8 mouse cellular contexts compared by ENCODE assay signal in the genomic region with DNA sequence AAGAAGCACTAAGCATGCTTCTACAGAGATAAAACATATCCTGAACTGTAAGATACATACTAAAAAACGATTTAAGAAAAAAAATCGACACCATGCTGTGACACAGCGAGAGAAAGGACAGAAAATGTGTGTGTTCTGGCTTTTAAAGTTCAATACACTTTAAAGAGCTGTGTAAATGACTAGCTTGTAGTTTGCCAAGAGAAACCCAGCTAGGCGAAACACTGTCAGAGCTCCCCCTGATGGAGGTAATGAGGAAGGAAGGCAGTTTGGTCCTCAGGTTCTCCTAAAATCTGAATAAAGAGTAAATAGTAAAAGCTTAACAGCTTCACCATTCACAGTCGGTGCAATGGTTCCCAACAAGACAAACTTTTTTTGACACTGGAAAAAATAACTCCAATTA.
A peak's percentile ranks its signal among the peaks of the same experiment; 100 is the strongest.
DNase-seq lines count a peak whose midpoint lies in the region; ATAC-seq lines count a peak whose summit lies in the region.

No protein-coding gene starts in this region.

- no peaks in the 10 kb centered on the region for H3K36me3 ChIP-seq in neural tube, embryonic 15.5 days
- H3K36me3 ChIP-seq in neural tube, embryonic 11.5 days (ENCODE audit: control insufficient read depth, insufficient read depth, low read length) = no peaks in the 10 kb centered on the region

- H3K27me3 ChIP-seq in neural tube, embryonic 15.5 days (replicated peaks) = no peaks in the 10 kb centered on the region
- no peaks in the 10 kb centered on the region for H3K27me3 ChIP-seq in neural tube, embryonic 11.5 days (ENCODE audit: control insufficient read depth, insufficient read depth, low read length)

- peak; percentile 14 for DNase-seq in neural tube, embryonic 10.5 days (ENCODE audit: extremely low spot score, low spot score)
- peak; percentile 57 to 59 for DNase-seq in cerebellum, adult 18-20 months
- peak; percentile 52 to 82 for DNase-seq in frontal cortex, postnatal 36 days (ENCODE audit: low spot score in 2 of 2)
- peak; percentile 37 for DNase-seq in layer of hippocampus, adult 9-11 months
- DNase-seq in neural tube, embryonic 11.5 days (ENCODE audit: low spot score) = peak; percentile 47
- DNase-seq in ovary, adult 18-20 months (ENCODE audit: low spot score) = no peak

- no peak for ATAC-seq in neural tube, embryonic 15.5 days (ENCODE audit: low FRiP score)
- peak; percentile 38; the same call in 1 of the 2 replicates for ATAC-seq in neural tube, embryonic 11.5 days (ENCODE audit: insufficient read depth, low FRiP score, low TSS enrichment)
- no peak for ATAC-seq in megakaryocyte, adult 5-6 weeks (ENCODE audit: poor library complexity, severe bottlenecking)

- 10% methylated on average over 5 of the region's 5 CpGs for WGBS in neural tube, embryonic 15.5 days
- 11% methylated on average over 5 of the region's 5 CpGs for WGBS in neural tube, embryonic 11.5 days

- no peak overlapping the region for H3K4me3 ChIP-seq in neural tube, embryonic 15.5 days (replicated peaks)
- no peak overlapping the region for H3K4me3 ChIP-seq in neural tube, embryonic 11.5 days (ENCODE audit: low read depth, low read length)

- no peak overlapping the region for H3K4me2 ChIP-seq in neural tube, embryonic 15.5 days
- H3K4me2 ChIP-seq in neural tube, embryonic 11.5 days (ENCODE audit: low read depth) = no peak overlapping the region

- H3K9me3 ChIP-seq in neural tube, embryonic 15.5 days (replicated peaks) = no peaks in the 10 kb centered on the region
- H3K9me3 ChIP-seq in neural tube, embryonic 11.5 days (ENCODE audit: control insufficient read depth, low read length) = no peaks in the 10 kb centered on the region

- 0 out of 2 replicates have a peak, but pooled peaks cover 2% of the 10 kb centered on the region for H3K4me1 ChIP-seq in neural tube, embryonic 15.5 days
- no peaks in the 10 kb centered on the region for H3K4me1 ChIP-seq in neural tube, embryonic 11.5 days (ENCODE audit: control insufficient read depth, insufficient read depth, low read length)

- H3K27ac ChIP-seq in neural tube, embryonic 15.5 days (replicated peaks) = no peak overlapping the region
- H3K27ac ChIP-seq in neural tube, embryonic 11.5 days (ENCODE audit: low read depth, low read length) = no peak overlapping the region

- H3K9ac ChIP-seq in neural tube, embryonic 15.5 days (replicated peaks) = no peak overlapping the region
- no peak overlapping the region for H3K9ac ChIP-seq in neural tube, embryonic 11.5 days (ENCODE audit: low read length)
